In the genomic region with DNA sequence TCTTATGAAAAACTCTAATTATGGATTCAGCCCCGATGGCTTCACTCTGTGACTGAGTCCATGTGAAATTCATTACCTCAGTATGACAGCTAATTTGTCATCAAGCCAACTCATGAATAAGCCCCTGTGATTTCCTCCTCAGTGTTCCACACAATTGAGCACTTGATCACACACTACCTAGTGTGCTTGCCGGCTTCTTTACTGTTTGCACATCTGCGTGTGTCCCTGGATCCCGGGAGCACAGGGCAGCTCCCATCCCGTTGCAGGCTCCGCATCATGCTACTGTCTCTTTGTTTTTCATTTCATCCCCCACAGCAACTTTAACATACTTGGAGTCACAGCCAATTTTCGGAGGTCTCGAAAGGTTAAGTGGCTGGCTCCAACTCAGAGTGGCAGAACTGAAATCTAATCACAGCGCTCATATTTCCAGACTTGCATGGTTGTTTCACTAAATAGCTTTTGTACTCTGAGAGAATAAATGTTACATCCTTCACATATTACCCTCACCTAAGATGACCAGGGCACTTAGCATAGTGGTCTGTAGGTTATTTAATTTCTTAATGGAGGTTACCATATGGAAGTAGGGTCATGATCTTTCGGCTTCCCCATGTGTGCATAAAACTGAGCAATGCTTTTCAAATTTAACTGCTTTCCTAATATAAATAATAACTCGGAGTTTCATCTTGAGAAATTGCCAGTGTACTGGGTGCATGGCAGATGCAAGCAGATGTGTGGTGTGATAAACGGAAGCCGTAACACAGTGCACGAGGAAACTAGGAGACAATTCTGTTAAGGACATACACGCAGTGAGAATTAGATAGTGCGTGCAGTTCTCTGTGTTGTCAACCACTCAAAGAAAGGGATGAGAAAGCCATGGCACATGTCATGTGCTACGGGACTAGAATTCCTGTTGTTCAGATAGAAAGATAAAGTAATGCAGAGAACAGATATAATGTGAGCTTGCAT, we compare ENCODE assay signal across 16 mouse cellular contexts.
A peak's percentile ranks its signal among the peaks of the same experiment; 100 is the strongest.
DNase-seq lines count a peak whose midpoint lies in the region; ATAC-seq and TF ChIP-seq lines count a peak whose summit lies in the region.
"Had no signal": no experiment of that assay in that cellular context is flagged by ENCODE, and none has a peak within 500 bp of the region (broad histone marks: within the 10 kb centered on the region; RNA-seq: fewer than 3 reads in every experiment).

No protein-coding gene starts in this region.

- no peak overlapping the region for H3K27ac ChIP-seq in kidney, embryonic 15.5 days
- peak overlapping the region; percentile 30; the same call in 1 of the 2 replicates for H3K27ac ChIP-seq in forebrain, embryonic 16.5 days (ENCODE audit: low read length)
- H3K27ac ChIP-seq in limb, embryonic 10.5 days, result peak overlapping the region; percentile 30
- H3K27ac ChIP-seq: left cerebral cortex, adult 2 months; liver, embryonic 12.5 days had no signal

- H3K4me1 ChIP-seq in kidney, embryonic 15.5 days, result peaks cover 12% of the 10 kb centered on the region
- H3K4me1 ChIP-seq in forebrain, embryonic 16.5 days (replicated peaks; ENCODE audit: control insufficient read depth, insufficient read depth, low read length), result peaks cover 8% of the 10 kb centered on the region
- H3K4me1 ChIP-seq in limb, embryonic 10.5 days, result peaks cover 15% of the 10 kb centered on the region
- H3K4me1 ChIP-seq: liver, embryonic 12.5 days had no signal

- H3K27me3 ChIP-seq in kidney, embryonic 15.5 days, result no peaks in the 10 kb centered on the region
- H3K27me3 ChIP-seq in forebrain, embryonic 16.5 days (replicated peaks; ENCODE audit: control insufficient read depth, insufficient read depth, low read length), result no peaks in the 10 kb centered on the region
- H3K27me3 ChIP-seq in limb, embryonic 10.5 days (ENCODE audit: low read depth, poor library complexity, severe bottlenecking), result no peaks in the 10 kb centered on the region
- H3K27me3 ChIP-seq: liver, embryonic 12.5 days had no signal

- peak; percentile 81 for ATAC-seq in kidney, embryonic 15.5 days (replicated peaks; ENCODE audit: low FRiP score)
- peak; percentile 67 for ATAC-seq in forebrain, embryonic 16.5 days
- ATAC-seq: liver, embryonic 12.5 days had no signal

- H3K9me3 ChIP-seq in kidney, embryonic 15.5 days (replicated peaks), result no peaks in the 10 kb centered on the region
- no peaks in the 10 kb centered on the region for H3K9me3 ChIP-seq in forebrain, embryonic 16.5 days (ENCODE audit: control insufficient read depth, low read length)
- no peaks in the 10 kb centered on the region for H3K9me3 ChIP-seq in limb, embryonic 10.5 days (replicated peaks)
- H3K9me3 ChIP-seq: liver, embryonic 12.5 days had no signal

- H3K4me3 ChIP-seq in kidney, embryonic 15.5 days (replicated peaks), result no peak overlapping the region
- no peak overlapping the region for H3K4me3 ChIP-seq in forebrain, embryonic 16.5 days (replicated peaks; ENCODE audit: low read length)
- no peak overlapping the region for H3K4me3 ChIP-seq in limb, embryonic 10.5 days
- H3K4me3 ChIP-seq: left cerebral cortex, adult 2 months; liver, embryonic 12.5 days had no signal

- H3K4me2 ChIP-seq in kidney, embryonic 15.5 days, result no peak overlapping the region
- H3K4me2 ChIP-seq in forebrain, embryonic 16.5 days (ENCODE audit: low read length), result no peak overlapping the region; the same call in 1 of the 2 replicates
- H3K4me2 ChIP-seq: liver, embryonic 12.5 days had no signal

- TF ChIP-seq POLR2A in brain, embryonic 14.5 days (IDR thresholded peaks at IDR 0.05; ENCODE audit: borderline replicate concordance, extremely low read depth, insufficient read depth, insufficient read length, poor library complexity, severe bottlenecking), result no peak

- 47% methylated on average over 17 of the region's 17 CpGs for WGBS in kidney, embryonic 15.5 days
- WGBS in forebrain, embryonic 16.5 days, result 60% methylated on average over 17 of the region's 17 CpGs
- WGBS in limb, embryonic 10.5 days, result 74% methylated on average over 17 of the region's 17 CpGs

- no peak for DNase-seq in kidney, adult 18-20 months
- peak; percentile 79 for DNase-seq in brain, embryonic 14.5 days (ENCODE audit: low read depth)
- peak; percentile 35 for DNase-seq in limb, embryonic 10.5 days (ENCODE audit: low spot score)
- DNase-seq in natural killer cell, adult 2 months (ENCODE audit: low spot score in 2 of 2), result no peak
- no peak for DNase-seq in yolk sac, embryonic 10.5 days (ENCODE audit: low spot score)
- no peak for DNase-seq in cerebellum, postnatal 14 days
- DNase-seq: cerebellum, postnatal 36 days; heart, adult 11 months; kidney, adult 9 months; lung, postnatal 10 days; right cerebral cortex, postnatal 25 days; thymus, postnatal 4 days had no signal

- no peak for TF ChIP-seq CTCF in brain, embryonic 14.5 days (IDR thresholded peaks at IDR 0.05; ENCODE audit: borderline replicate concordance, extremely low read depth, insufficient read depth, insufficient read length)

- H3K9ac ChIP-seq in kidney, embryonic 15.5 days, result no peak overlapping the region
- no peak overlapping the region for H3K9ac ChIP-seq in forebrain, embryonic 16.5 days (replicated peaks; ENCODE audit: low read depth, low read length)
- H3K9ac ChIP-seq: liver, embryonic 12.5 days had no signal

- no peaks in the 10 kb centered on the region for H3K36me3 ChIP-seq in kidney, embryonic 15.5 days
- no peaks in the 10 kb centered on the region for H3K36me3 ChIP-seq in forebrain, embryonic 16.5 days (ENCODE audit: control insufficient read depth, insufficient read depth)
- no peaks in the 10 kb centered on the region for H3K36me3 ChIP-seq in limb, embryonic 10.5 days
- H3K36me3 ChIP-seq: liver, embryonic 12.5 days had no signal

Comparison
In these comparisons a context has a peak if more than half of its experiments do, and no peak if none do; other contexts are left out.
1. DNase-seq: peak in brain, embryonic 14.5 days (single experiment) and limb, embryonic 10.5 days (single experiment); none in kidney, adult 18-20 months (single experiment), natural killer cell, adult 2 months (0 of 2), yolk sac, embryonic 10.5 days (single experiment) and cerebellum, postnatal 14 days (0 of 2).